Mouse (Mus musculus): ENCODE results near the gene Krt83. TPM values are rescaled to one million over a fixed set of nuclear protein-coding genes. Genes with fewer than 3 reads are reported as not detected.

Krt83 gene
- polyA plus RNA-seq, 1 experiment from 2014 or later, result not detected

- Histone ChIP-seq H3K27ac (ENCODE audit: low read length) (no peak overlapping the region), H3K27me3 (ENCODE audit: control insufficient read depth, insufficient read depth, low read length) (no peaks in the 10 kb centered on the region), H3K9ac (ENCODE audit: low read length) (no peak overlapping the region), H3K4me1 (ENCODE audit: control insufficient read depth, insufficient read depth, low read length) (no peaks in the 10 kb centered on the region), H3K36me3 (ENCODE audit: control insufficient read depth, insufficient read depth, low read length) (no peaks in the 10 kb centered on the region), H3K4me2 (ENCODE audit: low read depth, low read length) (no peak overlapping the region), H3K4me3 (replicated peaks; ENCODE audit: low read length) (no peak overlapping the region), H3K9me3 (replicated peaks; ENCODE audit: control insufficient read depth, low read length) (0 out of 2 replicates have a peak, but pooled peaks cover 2% of the 10 kb centered on the region)
- ATAC-seq (ENCODE audit: insufficient read depth, low FRiP score), result no peak
- 86% methylated on average over 6 of the region's 6 CpGs for WGBS
Measured at GRCm38 (mm10) chr15:101455891-101456290, 35.4 kb downstream of the Krt83 start.

GRCm38 (mm10) chr15:101455292-101455691, 36.0 kb downstream of the Krt83 start:
- no peaks in the 10 kb centered on the region for H3K36me3 ChIP-seq (ENCODE audit: control insufficient read depth, insufficient read depth, low read length)
- 0 out of 2 replicates have a peak, but pooled peaks cover 2% of the 10 kb centered on the region for H3K9me3 ChIP-seq (replicated peaks; ENCODE audit: control insufficient read depth, low read length)
- no peak overlapping the region for H3K4me3 ChIP-seq (replicated peaks; ENCODE audit: low read length)
- H3K4me2 ChIP-seq (ENCODE audit: low read depth, low read length), result no peak overlapping the region
- H3K27me3 ChIP-seq (ENCODE audit: control insufficient read depth, insufficient read depth, low read length), result no peaks in the 10 kb centered on the region
- 78% methylated on average over 2 of the region's 2 CpGs for WGBS
- no peak for ATAC-seq (ENCODE audit: insufficient read depth, low FRiP score)
- no peaks in the 10 kb centered on the region for H3K4me1 ChIP-seq (ENCODE audit: control insufficient read depth, insufficient read depth, low read length)
- no peak overlapping the region for H3K9ac ChIP-seq (ENCODE audit: low read length)
- H3K27ac ChIP-seq (ENCODE audit: low read length), result no peak overlapping the region

- Histone ChIP-seq H3K9me3 (replicated peaks; ENCODE audit: control insufficient read depth, low read length) (0 out of 2 replicates have a peak, but pooled peaks cover 2% of the 10 kb centered on the region), H3K27ac (ENCODE audit: low read length) (no peak overlapping the region), H3K4me2 (ENCODE audit: low read depth, low read length) (no peak overlapping the region), H3K4me1 (ENCODE audit: control insufficient read depth, insufficient read depth, low read length) (no peaks in the 10 kb centered on the region), H3K4me3 (replicated peaks; ENCODE audit: low read length) (no peak overlapping the region), H3K9ac (ENCODE audit: low read length) (no peak overlapping the region), H3K27me3 (ENCODE audit: control insufficient read depth, insufficient read depth, low read length) (no peaks in the 10 kb centered on the region), H3K36me3 (ENCODE audit: control insufficient read depth, insufficient read depth, low read length) (no peaks in the 10 kb centered on the region)
- WGBS, result 69% methylated on average over 8 of the region's 8 CpGs
- ATAC-seq (ENCODE audit: insufficient read depth, low FRiP score), result no peak
Measured at GRCm38 (mm10) chr15:101454774-101455173, 36.5 kb downstream of the Krt83 start.

DNA sequence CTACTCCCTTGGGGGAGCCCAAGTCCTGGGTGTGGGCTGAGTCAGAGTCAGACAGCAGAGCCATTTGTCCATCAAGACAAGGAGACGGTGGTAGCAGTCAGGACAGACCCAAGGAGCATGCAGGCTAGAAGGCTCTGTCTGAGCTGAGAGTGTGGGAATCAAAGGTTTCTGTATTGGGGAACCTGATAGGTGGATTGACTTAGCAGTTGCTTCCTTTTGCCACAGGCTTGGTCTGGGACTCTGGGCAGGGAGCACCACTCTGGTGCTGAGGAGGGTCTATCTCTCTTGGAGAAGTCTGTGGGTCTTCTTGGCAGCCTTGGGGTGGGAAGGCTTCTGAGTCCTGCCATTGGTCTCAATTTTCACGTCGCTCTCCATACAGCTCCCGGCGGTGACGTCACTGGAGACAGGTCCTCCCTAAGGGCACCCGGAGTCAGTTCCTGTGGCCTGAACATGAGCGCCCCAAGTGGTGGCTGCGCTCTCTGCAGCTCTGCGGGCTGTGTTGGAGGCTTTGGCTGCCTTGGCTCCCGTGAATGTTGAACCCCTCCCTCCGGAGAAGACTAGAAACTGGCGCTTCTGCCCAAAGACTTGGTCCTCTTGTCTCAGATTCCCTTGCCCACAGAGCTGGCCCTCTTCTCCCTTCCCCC, 38.1 kb downstream of the Krt83 start:
- no peaks in the 10 kb centered on the region for H3K4me1 ChIP-seq (ENCODE audit: control insufficient read depth, insufficient read depth, low read length)
- peak overlapping the region; percentile 17; the same call in 1 of the 2 replicates for H3K4me2 ChIP-seq (ENCODE audit: low read depth, low read length)
- H3K27me3 ChIP-seq (ENCODE audit: control insufficient read depth, insufficient read depth, low read length), result no peaks in the 10 kb centered on the region
- 0 out of 2 replicates have a peak, but pooled peaks cover 2% of the 10 kb centered on the region for H3K9me3 ChIP-seq (replicated peaks; ENCODE audit: control insufficient read depth, low read length)
- ATAC-seq (ENCODE audit: insufficient read depth, low FRiP score), result peak; percentile 76
- no peak overlapping the region for H3K9ac ChIP-seq (ENCODE audit: low read length)
- 6% methylated on average over 13 of the region's 13 CpGs for WGBS
- H3K27ac ChIP-seq (ENCODE audit: low read length), result no peak overlapping the region
- no peak overlapping the region for H3K4me3 ChIP-seq (replicated peaks; ENCODE audit: low read length)
- no peaks in the 10 kb centered on the region for H3K36me3 ChIP-seq (ENCODE audit: control insufficient read depth, insufficient read depth, low read length)

DNA sequence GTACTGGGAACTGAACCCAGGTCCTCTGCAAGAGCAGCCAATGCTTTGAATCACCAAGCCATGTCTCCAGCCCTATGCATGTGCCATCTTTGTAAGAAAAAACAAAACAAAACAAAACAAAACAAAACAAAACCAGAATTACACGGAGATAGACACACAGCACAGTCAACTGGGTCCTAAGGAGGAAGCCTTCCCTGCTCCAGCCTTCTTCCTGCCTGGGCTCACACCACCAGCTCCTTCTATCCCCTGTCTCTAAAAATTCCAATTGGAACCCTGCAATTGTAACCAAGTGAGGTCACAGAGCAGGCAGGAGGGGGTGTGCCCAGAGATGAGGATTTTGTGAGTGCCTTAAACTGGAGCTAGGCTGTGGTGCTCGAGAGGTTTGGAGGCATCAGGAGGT, 43.9 kb downstream of the Krt83 start, which contains the start of gene Krt88:
Gene Krt88 (plus strand): TSS at position 301 of the 400 bp plus-strand sequence.
- H3K4me1 ChIP-seq (ENCODE audit: control insufficient read depth, insufficient read depth, low read length), result no peaks in the 10 kb centered on the region
- WGBS, result 74% methylated on average over 2 of the region's 2 CpGs

GRCm38 (mm10) chr15:101446572-101446971, 44.7 kb downstream of the Krt83 start:
- no peak for ATAC-seq (ENCODE audit: insufficient read depth, low FRiP score)
- no peaks in the 10 kb centered on the region for H3K27me3 ChIP-seq (ENCODE audit: control insufficient read depth, insufficient read depth, low read length)

More for the DNA sequence above, 43.9 kb downstream of the Krt83 start, which contains the start of gene Krt88:
- Histone ChIP-seq H3K4me3 (replicated peaks; ENCODE audit: low read length) (no peak within 1 kb of the TSS), H3K4me2 (ENCODE audit: low read depth, low read length) (no peak within 1 kb of the TSS), H3K27ac (ENCODE audit: low read length) (no peak within 1 kb of the TSS), H3K27me3 (ENCODE audit: control insufficient read depth, insufficient read depth, low read length) (no peaks in the 10 kb centered on the region), H3K36me3 (ENCODE audit: control insufficient read depth, insufficient read depth, low read length) (no peaks in the 10 kb centered on the region), H3K9me3 (replicated peaks; ENCODE audit: control insufficient read depth, low read length) (no peaks in the 10 kb centered on the region), H3K9ac (ENCODE audit: low read length) (no peak within 1 kb of the TSS)
- ATAC-seq (ENCODE audit: insufficient read depth, low FRiP score), result no peak

DNA sequence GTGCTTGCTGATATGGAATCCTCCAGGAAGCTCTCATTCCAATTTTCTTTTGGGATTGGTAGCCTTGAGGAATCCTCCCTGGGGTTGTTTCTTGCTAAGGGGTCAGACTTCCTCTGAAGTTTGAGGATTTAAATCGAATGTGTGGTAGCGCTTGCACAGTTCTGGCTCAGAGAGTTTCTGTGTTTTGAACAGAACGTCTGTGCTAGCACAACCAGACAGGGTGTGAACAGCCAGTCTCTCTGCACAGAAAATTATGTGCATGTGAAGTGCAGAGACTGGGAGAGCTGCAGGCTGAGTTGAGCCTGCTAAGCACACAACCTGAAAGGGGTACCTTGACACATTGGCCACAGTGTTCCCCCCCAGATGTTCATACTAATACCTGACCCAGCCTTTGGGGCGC, 50.5 kb downstream of the Krt83 start:
- H3K9ac ChIP-seq (ENCODE audit: low read length), result no peak overlapping the region
- WGBS, result 71% methylated on average over 4 of the region's 4 CpGs
- peaks cover 19% of the 10 kb centered on the region; the same call in 1 of the 2 replicates for H3K27me3 ChIP-seq (ENCODE audit: control insufficient read depth, insufficient read depth, low read length)
- H3K4me3 ChIP-seq (replicated peaks; ENCODE audit: low read length), result no peak overlapping the region
- peaks cover 6% of the 10 kb centered on the region; the same call in 1 of the 2 replicates for H3K4me1 ChIP-seq (ENCODE audit: control insufficient read depth, insufficient read depth, low read length)
- H3K27ac ChIP-seq (ENCODE audit: low read length), result no peak overlapping the region
- no peak overlapping the region for H3K4me2 ChIP-seq (ENCODE audit: low read depth, low read length)
- ATAC-seq (ENCODE audit: insufficient read depth, low FRiP score), result no peak
- H3K36me3 ChIP-seq (ENCODE audit: control insufficient read depth, insufficient read depth, low read length), result no peaks in the 10 kb centered on the region
- no peaks in the 10 kb centered on the region for H3K9me3 ChIP-seq (replicated peaks; ENCODE audit: control insufficient read depth, low read length)

More at GRCm38 (mm10) chr15:101446572-101446971, 44.7 kb downstream of the Krt83 start:
- Histone ChIP-seq H3K4me1 (ENCODE audit: control insufficient read depth, insufficient read depth, low read length) (no peaks in the 10 kb centered on the region), H3K27ac (ENCODE audit: low read length) (no peak overlapping the region), H3K4me2 (ENCODE audit: low read depth, low read length) (no peak overlapping the region), H3K9ac (ENCODE audit: low read length) (no peak overlapping the region), H3K9me3 (replicated peaks; ENCODE audit: control insufficient read depth, low read length) (no peaks in the 10 kb centered on the region), H3K36me3 (ENCODE audit: control insufficient read depth, insufficient read depth, low read length) (no peaks in the 10 kb centered on the region), H3K4me3 (replicated peaks; ENCODE audit: low read length) (no peak overlapping the region)
- WGBS, result 73% methylated on average over 11 of the region's 11 CpGs

DNA sequence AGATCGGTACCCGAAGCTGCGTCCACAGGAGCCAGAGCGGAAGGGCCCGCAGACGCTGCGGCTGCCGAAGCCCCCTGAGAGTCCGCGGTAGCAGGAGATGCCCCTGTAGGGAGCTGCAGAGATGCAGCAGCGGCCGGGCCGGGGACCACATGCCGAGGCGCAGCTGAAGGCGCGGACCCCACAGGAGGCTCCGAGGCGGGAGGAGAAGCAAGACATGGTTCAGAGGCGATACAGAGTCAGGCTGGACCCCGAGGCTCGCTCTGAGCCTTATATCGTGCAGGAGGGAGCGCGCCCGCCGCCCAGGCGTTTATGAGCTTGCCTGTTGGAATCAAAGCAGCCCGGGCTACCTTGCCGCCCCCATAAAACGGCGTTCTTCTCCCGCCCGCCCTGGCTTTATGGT, 52.8 kb downstream of the Krt83 start, which contains the start of gene Krt87:
Gene Krt87 (minus strand): TSS at position 250 of the 400 bp plus-strand sequence.
- ATAC-seq (ENCODE audit: insufficient read depth, low FRiP score), result no peak
- Histone ChIP-seq H3K4me3 (replicated peaks; ENCODE audit: low read length) (peak within 1 kb of the TSS; percentile 14; the same call in 1 of the 2 replicates), H3K27me3 (ENCODE audit: control insufficient read depth, insufficient read depth, low read length) (peaks cover 19% of the 10 kb centered on the region; the same call in 1 of the 2 replicates), H3K36me3 (ENCODE audit: control insufficient read depth, insufficient read depth, low read length) (no peaks in the 10 kb centered on the region), H3K4me1 (ENCODE audit: control insufficient read depth, insufficient read depth, low read length) (peaks cover 6% of the 10 kb centered on the region; the same call in 1 of the 2 replicates), H3K27ac (ENCODE audit: low read length) (no peak within 1 kb of the TSS), H3K9ac (ENCODE audit: low read length) (no peak within 1 kb of the TSS), H3K4me2 (ENCODE audit: low read depth, low read length) (peak within 1 kb of the TSS; percentile 42; the same call in 1 of the 2 replicates), H3K9me3 (replicated peaks; ENCODE audit: control insufficient read depth, low read length) (no peaks in the 10 kb centered on the region)
- WGBS, result 3% methylated on average over 32 of the region's 34 CpGs

GRCm38 (mm10) chr15:101436611-101437010, 54.7 kb downstream of the Krt83 start:
- Histone ChIP-seq H3K36me3 (ENCODE audit: control insufficient read depth, insufficient read depth, low read length) (no peaks in the 10 kb centered on the region), H3K4me2 (ENCODE audit: low read depth, low read length) (no peak overlapping the region), H3K27me3 (ENCODE audit: control insufficient read depth, insufficient read depth, low read length) (peaks cover 19% of the 10 kb centered on the region; the same call in 1 of the 2 replicates), H3K4me1 (ENCODE audit: control insufficient read depth, insufficient read depth, low read length) (peaks cover 6% of the 10 kb centered on the region; the same call in 1 of the 2 replicates), H3K9me3 (replicated peaks; ENCODE audit: control insufficient read depth, low read length) (no peaks in the 10 kb centered on the region), H3K27ac (ENCODE audit: low read length) (no peak overlapping the region), H3K9ac (ENCODE audit: low read length) (no peak overlapping the region), H3K4me3 (replicated peaks; ENCODE audit: low read length) (no peak overlapping the region)
- no peak for ATAC-seq (ENCODE audit: insufficient read depth, low FRiP score)
- 71% methylated on average over 7 of the region's 7 CpGs for WGBS
